Mouse (Mus musculus) gastrocnemius, postnatal 4 days (tissue): ENCODE measurements around the gene Olfr1442. TPM values are rescaled to one million over a fixed set of nuclear protein-coding genes. Genes with fewer than 3 reads are reported as not detected.

Source experiments
- total RNA-seq, 2 experiments: library from RNA; stranded (reverse); gene quantifications; 2 replicates each; pipeline ENCODE4 v1.2.3; 2021

The Olfr1442 gene
- total RNA-seq, 2 experiments from 2014 or later, result not detected

Other genes with a start within 250 kb of the Olfr1442 start
- not detected for gene Pfpl, start 242.5 kb upstream of the Olfr1442 start, total RNA-seq
- gene Mpeg1, start 209.7 kb upstream of the Olfr1442 start, total RNA-seq, result 1 to 10 TPM; 3.7 to 3.9 TPM
- 10 to 100 TPM; 33.2 to 37.5 TPM for gene Dtx4, start 169.0 kb upstream of the Olfr1442 start, total RNA-seq
- gene Fam111a, start 124.7 kb upstream of the Olfr1442 start, total RNA-seq, result 10 to 100 TPM; 21.3 to 21.5 TPM
- 1 to 10 TPM in 1 of 2 experiments, not detected in 1; 1.0 TPM for gene Gm4952, start 70.5 kb upstream of the Olfr1442 start, total RNA-seq
- gene Glyat, start 37.1 kb upstream of the Olfr1442 start, total RNA-seq, result not detected
- gene Olfr1443, start 7.7 kb downstream of the Olfr1442 start, total RNA-seq, result not detected
- under 1 TPM in 1 of 2 experiments, not detected in 1; 0.49 TPM for gene Keg1, start 25.3 kb downstream of the Olfr1442 start, total RNA-seq
- 1 to 10 TPM; 2.6 to 3.8 TPM for gene Cntf, start 95.2 kb downstream of the Olfr1442 start, total RNA-seq
- gene Zfp91, start 125.7 kb downstream of the Olfr1442 start, total RNA-seq, result 10 to 100 TPM; 62.2 to 71.0 TPM
- 1 to 10 TPM; 1.5 to 1.9 TPM for gene Lpxn, start 125.8 kb downstream of the Olfr1442 start, total RNA-seq
- not detected for gene Gm5244, start 176.2 kb downstream of the Olfr1442 start, total RNA-seq
- gene Olfr1444, start 186.8 kb downstream of the Olfr1442 start, total RNA-seq, result not detected
- gene Olfr1445, start 213.4 kb downstream of the Olfr1442 start, total RNA-seq, result not detected
- gene Olfr1446, start 223.1 kb downstream of the Olfr1442 start, total RNA-seq, result not detected
- gene Olfr1447, start 233.3 kb downstream of the Olfr1442 start, total RNA-seq, result not detected